Mouse (Mus musculus) macrophage (primary cell): ENCODE data around the gene Auh. TPM values are rescaled to one million over a fixed set of nuclear protein-coding genes. Genes with fewer than 3 reads are reported as not detected.

Experiments used
- H3K27ac ChIP-seq: fragments of 350-480 bp; formaldehyde crosslinking; 2 replicates; pipeline ENCODE4 v1.9.0; 2021
- H3K36me3 ChIP-seq: fragments of 350-480 bp; formaldehyde crosslinking; 2 replicates; pipeline ENCODE4 v1.9.0; 2021; ENCODE audit errors: inconsistent target
- H3K4me3 ChIP-seq: fragments of 350-480 bp; formaldehyde crosslinking; 2 replicates; pipeline ENCODE4 v1.9.0; 2021; ENCODE audit errors: inconsistent target
- H3K79me2 ChIP-seq: fragments of 350-480 bp; formaldehyde crosslinking; 2 replicates; pipeline ENCODE4 v1.9.0; 2021; ENCODE audit errors: inconsistent target
- WGBS: methylation state at CpG from one replicate; pipeline ENCODE4 v1.1.7; 2026; ENCODE audit warnings: inconsistent platforms; ENCODE audit not compliant: missing documents; 5-methylcytosine and 5-hydroxymethylcytosine counted together
- polyA plus RNA-seq: library from polyadenylated mRNA; stranded (reverse); fragments of 250-400 nt; gene quantifications from 3 replicates; pipeline ENCODE4 v1.2.4, GENCODE M21; 2018; ENCODE audit warnings: inconsistent platforms

The Auh gene
- polyA plus RNA-seq, 1 experiment from 2014 or later = 24.3 TPM

DNA sequence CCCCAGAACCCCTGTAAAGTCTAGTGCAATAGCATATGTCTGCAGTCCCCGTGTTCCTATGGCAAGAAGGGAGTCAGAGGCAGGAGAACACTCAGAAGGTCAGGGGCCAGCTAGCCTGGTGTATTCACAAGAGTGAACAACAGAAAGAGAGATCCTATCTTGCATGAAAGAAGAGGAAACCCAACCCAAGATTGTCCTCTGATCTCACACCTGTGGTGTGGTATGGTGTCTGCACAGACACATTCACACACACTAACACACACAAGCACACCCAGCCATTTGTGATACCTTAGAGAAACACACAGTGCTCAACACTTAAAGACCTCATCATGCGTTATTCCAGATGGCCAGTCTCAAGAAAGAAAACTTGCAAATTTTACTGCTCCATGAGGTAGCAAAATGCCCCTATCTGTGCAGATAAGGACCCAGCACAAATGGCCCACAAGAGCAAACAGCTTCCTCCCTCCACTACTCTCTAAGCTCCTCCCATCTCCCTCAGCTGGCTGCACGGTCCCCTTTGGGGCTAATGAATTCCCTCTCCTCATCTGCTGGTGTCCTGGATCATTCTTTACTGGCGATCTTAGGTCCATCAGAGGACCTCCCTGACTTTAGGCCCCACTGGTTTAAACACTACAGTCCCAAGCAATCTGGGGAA lies 128.7 kb downstream of the Auh start:
- Histone ChIP-seq H3K79me2 (no peaks in the 10 kb centered on the region), H3K36me3 (no peaks in the 10 kb centered on the region), H3K4me3 (no peak overlapping the region), H3K27ac (no peak overlapping the region)
- WGBS = 68% methylated on average over 4 of the region's 4 CpGs

DNA sequence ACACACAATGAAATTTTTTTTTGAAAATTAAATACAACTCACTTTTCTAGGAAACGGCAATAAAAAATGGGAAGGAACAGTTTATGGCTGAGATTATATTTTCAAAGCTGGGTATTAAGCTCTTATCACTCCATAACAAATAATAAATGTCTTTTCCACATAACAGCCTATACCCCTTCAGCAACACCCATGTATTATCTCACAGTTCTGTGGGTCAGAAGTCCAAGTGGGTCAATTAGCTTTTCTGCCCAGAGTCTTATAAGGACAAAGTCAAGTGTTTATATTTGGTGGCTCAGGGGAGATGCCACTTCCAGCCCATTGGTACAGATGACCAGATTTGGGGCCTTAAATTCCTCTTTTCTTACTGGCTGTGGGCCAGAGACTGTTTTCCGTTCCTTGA lies 129.4 kb downstream of the Auh start:
- Histone ChIP-seq H3K27ac (no peak overlapping the region), H3K36me3 (no peaks in the 10 kb centered on the region), H3K4me3 (no peak overlapping the region), H3K79me2 (no peaks in the 10 kb centered on the region)
- whole genome bisulfite sequencing = 19% methylated on average over 2 of the region's 2 CpGs

DNA sequence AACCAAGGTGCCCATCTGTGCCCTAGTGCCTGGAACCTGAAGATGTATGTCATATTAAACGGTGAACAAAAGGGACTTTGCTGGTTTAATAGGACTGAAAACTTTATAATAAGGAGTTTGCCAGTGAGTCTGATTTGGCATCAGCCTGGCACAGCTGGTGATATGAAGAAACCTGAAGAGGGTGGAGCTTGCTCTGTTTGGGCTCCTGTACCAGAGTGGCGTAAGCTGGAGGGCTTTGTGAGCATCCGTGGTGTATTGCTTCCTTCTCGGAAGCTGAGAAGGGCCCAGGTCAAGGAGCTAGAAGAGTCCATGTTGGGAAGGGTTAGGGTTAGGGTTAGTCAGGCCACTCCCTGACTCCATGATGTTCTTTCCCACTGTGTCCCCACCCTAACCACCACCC lies 135.2 kb downstream of the Auh start:
- H3K79me2 ChIP-seq = no peaks in the 10 kb centered on the region
- no peak overlapping the region for H3K4me3 ChIP-seq
- WGBS = 78% methylated on average over 4 of the region's 4 CpGs
- H3K27ac ChIP-seq = no peak overlapping the region
- no peaks in the 10 kb centered on the region for H3K36me3 ChIP-seq

DNA sequence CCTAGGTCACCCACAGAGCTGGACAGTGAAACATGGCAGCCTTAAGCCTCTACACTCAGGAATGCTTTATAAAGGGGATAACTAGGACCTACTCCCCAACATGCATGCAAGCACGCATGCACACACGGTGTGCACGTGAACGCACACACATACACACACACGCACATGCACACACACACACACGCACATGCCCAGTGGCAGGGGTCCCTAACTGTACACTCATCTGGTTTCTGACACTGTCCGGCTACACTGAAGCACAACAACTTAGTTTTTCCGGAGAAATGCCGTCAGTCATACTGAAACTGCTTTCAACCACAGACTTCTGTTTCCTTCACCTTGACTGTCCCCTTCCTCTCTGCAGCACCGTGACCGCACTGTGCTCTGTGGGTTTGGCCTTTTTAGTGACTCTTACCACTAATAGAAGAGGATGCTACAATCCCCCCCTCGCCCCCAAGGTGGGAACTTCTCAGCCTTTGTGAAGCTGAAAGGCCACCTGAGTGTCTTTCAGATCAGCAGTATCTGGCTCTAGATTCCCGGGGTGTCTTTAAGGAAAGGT lies 136.0 kb downstream of the Auh start:
- no peaks in the 10 kb centered on the region for H3K36me3 ChIP-seq
- no peak overlapping the region for H3K4me3 ChIP-seq
- H3K27ac ChIP-seq = no peak overlapping the region
- H3K79me2 ChIP-seq = no peaks in the 10 kb centered on the region
- 14% methylated on average over 13 of the region's 13 CpGs for WGBS

DNA sequence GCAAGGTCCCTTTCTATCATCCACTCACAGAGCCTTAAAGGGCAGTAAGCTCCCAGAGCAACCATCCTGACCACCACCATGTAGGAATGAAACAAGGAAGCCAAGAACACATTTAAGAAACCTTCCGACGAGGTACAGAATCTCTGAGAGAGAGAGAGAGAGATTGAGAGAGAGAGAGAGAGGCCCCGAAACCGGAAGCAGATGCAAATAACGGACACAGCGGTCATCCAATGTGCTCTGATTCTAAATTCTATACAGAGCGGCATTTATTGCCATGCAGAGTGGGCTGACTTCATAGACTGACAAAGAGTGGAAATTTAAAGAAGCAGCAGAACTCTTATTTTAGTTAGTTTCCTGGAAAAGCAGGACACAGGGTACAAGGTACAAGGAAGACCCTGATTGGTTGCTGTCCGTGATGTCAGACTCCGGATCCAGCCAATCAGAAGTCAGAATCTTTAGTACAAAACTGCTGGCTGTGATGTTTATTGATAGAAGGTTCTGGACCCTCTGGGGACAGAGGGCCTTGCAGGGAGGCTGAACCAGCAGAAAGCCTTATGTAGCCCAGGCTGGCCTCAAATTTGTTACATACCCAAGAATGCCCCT lies 137.1 kb downstream of the Auh start:
- no peak overlapping the region for H3K4me3 ChIP-seq
- WGBS = 92% methylated on average over 9 of the region's 9 CpGs
- H3K36me3 ChIP-seq = no peaks in the 10 kb centered on the region
- H3K79me2 ChIP-seq = no peaks in the 10 kb centered on the region
- H3K27ac ChIP-seq = no peak overlapping the region

DNA sequence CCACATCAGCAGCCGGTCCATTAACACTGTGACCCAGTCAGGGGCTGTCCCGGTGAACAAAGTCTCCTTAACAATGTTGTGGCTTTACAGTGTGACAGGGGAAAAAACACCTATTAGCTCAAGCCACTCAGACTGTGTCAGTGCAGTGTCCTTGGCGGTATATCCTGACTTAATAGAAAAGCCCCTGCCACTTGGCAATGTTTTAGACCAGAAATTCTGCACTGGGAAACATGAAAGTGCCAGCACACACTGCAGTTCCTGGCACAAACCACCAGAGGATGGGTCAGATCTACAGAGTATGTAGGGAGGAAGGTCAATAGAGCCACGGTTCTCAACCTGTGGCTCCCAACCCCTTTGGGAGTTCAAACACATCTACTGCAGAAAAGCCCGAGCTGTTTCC lies 138.6 kb downstream of the Auh start:
- WGBS = 87% methylated on average over 5 of the region's 5 CpGs
- no peak overlapping the region for H3K27ac ChIP-seq
- no peak overlapping the region for H3K4me3 ChIP-seq
- no peaks in the 10 kb centered on the region for H3K36me3 ChIP-seq
- H3K79me2 ChIP-seq = no peaks in the 10 kb centered on the region

Other genes starting within 250 kb of the Auh start
- 3.5 to 12.2 TPM (median 6.5 TPM) in 3 replicates for gene Nfil3, start 51.4 kb upstream of the Auh start, polyA plus RNA-seq